Mouse (Mus musculus): ENCODE measurements around the gene Fam122a. TPM values are rescaled to one million over a fixed set of nuclear protein-coding genes. Genes with fewer than 3 reads are reported as not detected.

The Fam122a gene
- polyA plus RNA-seq, 1 experiment from 2014 or later = 70.5 TPM

- WGBS = 39% methylated on average over 4 of the region's 4 CpGs
- no peaks in the 10 kb centered on the region for H3K4me1 ChIP-seq
- no peak overlapping the region for H3K27ac ChIP-seq
- no peaks in the 10 kb centered on the region for H3K27me3 ChIP-seq
- no peak overlapping the region for H3K4me2 ChIP-seq (replicated peaks)
- no peak overlapping the region for H3K4me3 ChIP-seq
- no peak for ATAC-seq (ENCODE audit: insufficient number of reproducible peaks, insufficient read depth, low FRiP score, low TSS enrichment)
- H3K36me3 ChIP-seq = no peaks in the 10 kb centered on the region
- no peak overlapping the region for H3K9ac ChIP-seq
- no peaks in the 10 kb centered on the region for H3K9me3 ChIP-seq
These were observed 7.5 kb upstream of the Fam122a start for GRCm38 (mm10) chr19:24484612-24485194.

DNA sequence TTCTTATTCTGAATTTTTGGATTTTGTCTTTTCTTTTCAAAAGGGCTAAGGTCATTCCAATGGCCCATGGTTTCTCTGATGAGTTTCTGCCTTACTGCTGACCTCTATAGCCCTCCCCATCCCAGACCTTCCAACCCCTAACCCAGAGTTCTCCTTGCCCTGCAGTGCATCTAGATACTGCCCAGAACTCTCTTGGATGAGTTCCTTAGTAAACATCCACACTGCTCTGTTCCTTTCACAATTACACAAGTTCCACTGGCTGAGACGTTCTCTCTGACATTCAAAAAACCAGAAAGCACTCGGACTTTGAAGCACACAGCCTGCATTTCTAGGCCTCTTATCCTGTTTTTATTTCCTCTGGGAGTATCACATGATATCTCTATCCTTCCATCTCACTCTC, 3.8 kb upstream of the Fam122a start:
- WGBS = 53% methylated on average over 2 of the region's 2 CpGs
- H3K4me1 ChIP-seq = 0 out of 2 replicates have a peak, but pooled peaks cover 3% of the 10 kb centered on the region
- no peaks in the 10 kb centered on the region for H3K27me3 ChIP-seq
- H3K27ac ChIP-seq = no peak overlapping the region
- H3K36me3 ChIP-seq = no peaks in the 10 kb centered on the region
- H3K4me2 ChIP-seq (replicated peaks) = no peak overlapping the region
- no peak for ATAC-seq (ENCODE audit: insufficient number of reproducible peaks, insufficient read depth, low FRiP score, low TSS enrichment)
- H3K9ac ChIP-seq = no peak overlapping the region
- no peaks in the 10 kb centered on the region for H3K9me3 ChIP-seq
- H3K4me3 ChIP-seq = no peak overlapping the region

- Histone ChIP-seq H3K4me3 (peak overlapping the region; percentile 78), H3K27me3 (no peaks in the 10 kb centered on the region), H3K36me3 (0 out of 2 replicates have a peak, but pooled peaks cover 4% of the 10 kb centered on the region), H3K9ac (peak overlapping the region; percentile 92), H3K9me3 (no peaks in the 10 kb centered on the region), H3K4me2 (replicated peaks) (peak overlapping the region; percentile 81), H3K4me1 (peaks cover 10% of the 10 kb centered on the region; the same call in 1 of the 2 replicates), H3K27ac (peak overlapping the region; percentile 87)
- 0 out of 2 replicates have a peak, but pooled peaks have one; percentile 7 for ATAC-seq (ENCODE audit: insufficient number of reproducible peaks, insufficient read depth, low FRiP score, low TSS enrichment)
- WGBS = 1% methylated on average over 11 of the region's 11 CpGs
These were observed 695 bp downstream of the Fam122a start for GRCm38 (mm10) chr19:24476461-24476860.

- no peak for ATAC-seq (ENCODE audit: insufficient number of reproducible peaks, insufficient read depth, low FRiP score, low TSS enrichment)
- Histone ChIP-seq H3K4me3 (no peak overlapping the region), H3K4me2 (replicated peaks) (peak overlapping the region; percentile 21; the same call in 1 of the 2 replicates), H3K9ac (no peak overlapping the region), H3K27ac (no peak overlapping the region), H3K4me1 (peaks cover 10% of the 10 kb centered on the region; the same call in 1 of the 2 replicates), H3K27me3 (no peaks in the 10 kb centered on the region), H3K9me3 (no peaks in the 10 kb centered on the region), H3K36me3 (0 out of 2 replicates have a peak, but pooled peaks cover 4% of the 10 kb centered on the region)
- 89% methylated on average over 6 of the region's 6 CpGs for WGBS
These were observed 1.9 kb downstream of the Fam122a start for GRCm38 (mm10) chr19:24475281-24475680.

DNA sequence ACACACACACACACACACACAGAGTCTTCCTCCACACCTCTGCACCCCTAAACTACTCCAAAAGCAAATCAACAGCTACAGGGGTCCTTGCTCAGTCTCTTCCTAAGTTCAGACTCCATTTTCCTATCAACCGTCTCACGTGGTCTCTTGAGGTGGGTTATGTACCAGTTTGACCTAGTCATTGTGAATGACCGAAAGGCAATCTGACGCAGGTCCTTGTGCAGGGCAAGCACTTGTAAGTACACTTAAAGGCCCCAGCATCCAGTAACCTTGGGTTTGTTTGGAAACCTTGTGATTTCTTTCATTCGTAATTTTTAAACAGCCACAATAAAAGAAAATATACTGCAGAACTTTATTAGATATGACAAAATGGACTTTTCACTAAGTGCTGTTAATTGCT, 4.6 kb downstream of the Fam122a start:
- Histone ChIP-seq H3K36me3 (0 out of 2 replicates have a peak, but pooled peaks cover 4% of the 10 kb centered on the region), H3K27me3 (no peaks in the 10 kb centered on the region), H3K9ac (no peak overlapping the region), H3K4me3 (no peak overlapping the region), H3K9me3 (no peaks in the 10 kb centered on the region), H3K4me2 (replicated peaks) (no peak overlapping the region), H3K4me1 (peaks cover 7% of the 10 kb centered on the region; the same call in 1 of the 2 replicates), H3K27ac (no peak overlapping the region)
- no peak for ATAC-seq (ENCODE audit: insufficient number of reproducible peaks, insufficient read depth, low FRiP score, low TSS enrichment)
- 94% methylated on average over 5 of the region's 5 CpGs for WGBS

DNA sequence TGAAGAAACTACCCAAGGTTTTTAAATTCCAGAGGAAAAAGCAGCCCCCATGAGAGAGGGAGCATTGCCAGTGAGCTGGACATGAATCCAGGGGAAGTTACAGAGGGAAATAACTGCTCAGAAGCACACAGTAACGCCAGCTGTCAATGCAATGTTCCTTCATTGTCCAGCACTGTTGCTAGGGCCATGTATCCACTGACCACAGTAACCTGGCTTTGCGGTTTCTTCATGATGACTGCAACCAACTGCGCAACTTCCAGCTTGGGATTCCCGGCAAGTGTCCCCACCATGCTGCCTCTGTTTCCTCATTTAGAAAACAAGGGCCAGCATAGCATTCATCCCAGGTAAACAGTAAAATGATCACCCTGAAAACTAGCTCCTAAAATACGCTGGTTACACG, 5.6 kb downstream of the Fam122a start:
- no peak for ATAC-seq (ENCODE audit: insufficient number of reproducible peaks, insufficient read depth, low FRiP score, low TSS enrichment)
- Histone ChIP-seq H3K27ac (no peak overlapping the region), H3K27me3 (no peaks in the 10 kb centered on the region), H3K4me2 (replicated peaks) (no peak overlapping the region), H3K9me3 (no peaks in the 10 kb centered on the region), H3K4me1 (peaks cover 7% of the 10 kb centered on the region; the same call in 1 of the 2 replicates), H3K9ac (no peak overlapping the region), H3K4me3 (no peak overlapping the region), H3K36me3 (0 out of 2 replicates have a peak, but pooled peaks cover 4% of the 10 kb centered on the region)
- 91% methylated on average over 6 of the region's 6 CpGs for WGBS

DNA sequence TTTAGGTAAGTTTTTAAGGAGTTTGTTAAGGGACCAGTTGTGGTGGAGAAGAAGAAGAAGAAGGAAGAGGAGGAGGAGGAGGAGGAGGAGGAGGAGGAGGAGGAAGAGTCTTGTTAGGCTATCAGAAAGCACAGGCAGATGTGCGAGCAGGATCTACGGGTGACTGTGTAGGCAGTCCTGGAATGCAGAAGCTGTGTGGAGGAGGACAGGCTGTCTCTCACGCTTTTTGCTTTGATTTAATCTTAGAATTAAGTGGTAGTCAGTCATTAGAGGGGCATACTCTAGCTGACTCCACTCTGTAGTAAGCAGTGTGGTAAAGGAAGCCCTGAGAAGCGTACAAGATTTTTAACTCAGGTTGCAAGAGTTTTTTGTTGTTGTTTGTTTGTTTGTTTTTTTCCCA, 7.9 kb downstream of the Fam122a start:
- Histone ChIP-seq H3K9ac (no peak overlapping the region), H3K9me3 (no peaks in the 10 kb centered on the region), H3K27me3 (no peaks in the 10 kb centered on the region), H3K4me2 (replicated peaks) (no peak overlapping the region), H3K4me3 (no peak overlapping the region), H3K27ac (no peak overlapping the region), H3K36me3 (0 out of 2 replicates have a peak, but pooled peaks cover 4% of the 10 kb centered on the region), H3K4me1 (no peaks in the 10 kb centered on the region)
- 58% methylated on average over 4 of the region's 4 CpGs for WGBS
- ATAC-seq (ENCODE audit: insufficient number of reproducible peaks, insufficient read depth, low FRiP score, low TSS enrichment) = no peak

DNA sequence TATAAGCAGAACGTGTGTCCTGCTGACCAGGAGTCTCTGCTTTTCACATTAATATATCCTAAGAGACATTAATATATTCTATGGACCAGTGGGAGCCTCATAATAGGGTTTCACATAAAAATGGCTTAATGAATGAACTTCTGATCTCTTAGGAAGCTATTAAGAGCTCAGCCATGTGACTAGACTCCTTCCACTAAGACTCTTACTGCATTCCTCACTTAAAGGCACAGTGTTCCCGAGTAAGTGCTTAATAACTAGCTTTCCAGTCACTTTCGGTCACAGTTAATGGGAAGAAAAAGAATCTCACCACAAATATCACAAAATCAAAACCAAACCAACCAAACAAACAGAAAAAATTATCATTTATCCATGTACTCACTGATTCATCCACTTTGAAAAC, 8.5 kb downstream of the Fam122a start:
- Histone ChIP-seq H3K4me3 (no peak overlapping the region), H3K4me1 (no peaks in the 10 kb centered on the region), H3K9ac (no peak overlapping the region), H3K4me2 (replicated peaks) (no peak overlapping the region), H3K9me3 (no peaks in the 10 kb centered on the region), H3K27ac (no peak overlapping the region), H3K27me3 (no peaks in the 10 kb centered on the region), H3K36me3 (0 out of 2 replicates have a peak, but pooled peaks cover 4% of the 10 kb centered on the region)
- ATAC-seq (ENCODE audit: insufficient number of reproducible peaks, insufficient read depth, low FRiP score, low TSS enrichment) = no peak
- 66% methylated on average over 3 of the region's 3 CpGs for WGBS

- Histone ChIP-seq H3K4me3 (no peak overlapping the region), H3K9ac (no peak overlapping the region), H3K27ac (no peak overlapping the region), H3K36me3 (no peaks in the 10 kb centered on the region), H3K4me2 (replicated peaks) (no peak overlapping the region), H3K27me3 (no peaks in the 10 kb centered on the region), H3K4me1 (no peaks in the 10 kb centered on the region), H3K9me3 (no peaks in the 10 kb centered on the region)
- ATAC-seq (ENCODE audit: insufficient number of reproducible peaks, insufficient read depth, low FRiP score, low TSS enrichment) = no peak
- WGBS = 79% methylated on average over 3 of the region's 3 CpGs
These were observed 14.1 kb downstream of the Fam122a start for GRCm38 (mm10) chr19:24463011-24463410.

- H3K4me1 ChIP-seq = peaks cover 4% of the 10 kb centered on the region; the same call in 1 of the 2 replicates
- no peaks in the 10 kb centered on the region for H3K27me3 ChIP-seq
- no peaks in the 10 kb centered on the region for H3K9me3 ChIP-seq
- no peak overlapping the region for H3K9ac ChIP-seq
- ATAC-seq (ENCODE audit: insufficient number of reproducible peaks, insufficient read depth, low FRiP score, low TSS enrichment) = no peak
- no peaks in the 10 kb centered on the region for H3K36me3 ChIP-seq
- no peak overlapping the region for H3K4me3 ChIP-seq
- 90% methylated on average over 6 of the region's 6 CpGs for WGBS
- no peak overlapping the region for H3K4me2 ChIP-seq (replicated peaks)
- H3K27ac ChIP-seq = no peak overlapping the region
These were observed 20.4 kb downstream of the Fam122a start for GRCm38 (mm10) chr19:24456591-24457231.

- Histone ChIP-seq H3K27me3 (no peaks in the 10 kb centered on the region), H3K27ac (no peak overlapping the region), H3K4me3 (no peak overlapping the region), H3K36me3 (no peaks in the 10 kb centered on the region), H3K9me3 (no peaks in the 10 kb centered on the region), H3K9ac (no peak overlapping the region), H3K4me1 (peaks cover 4% of the 10 kb centered on the region; the same call in 1 of the 2 replicates), H3K4me2 (replicated peaks) (no peak overlapping the region)
- WGBS = 68% methylated on average over 6 of the region's 6 CpGs
- no peak for ATAC-seq (ENCODE audit: insufficient number of reproducible peaks, insufficient read depth, low FRiP score, low TSS enrichment)
These were observed 21.8 kb downstream of the Fam122a start for GRCm38 (mm10) chr19:24455249-24455960.
